Mouse (Mus musculus) heart, adult 2 months (tissue): ENCODE results near the gene Rps7. TPM values are rescaled to one million over a fixed set of nuclear protein-coding genes. Genes with fewer than 3 reads are reported as not detected.

ENCODE experiments used
- DNase-seq, 2 experiments: peaks; one replicate each; pipeline ENCODE4 v3.0.0; 2021
- H3K27ac ChIP-seq: fragments of 200-600 bp; 2 replicates; pipeline ENCODE4 v1.8.1; 2022
- H3K27me3 ChIP-seq: fragments of 200-500 bp; 2 replicates; pipeline ENCODE4 v1.6.1; 2012; ENCODE audit warnings: mild to moderate bottlenecking, low read length, inconsistent platforms, mixed read lengths; ENCODE audit not compliant: control insufficient read depth, insufficient read depth
- H3K36me3 ChIP-seq: fragments of 200-500 bp; 2 replicates; pipeline ENCODE4 v1.6.1; 2012; ENCODE audit warnings: low read length, inconsistent platforms; ENCODE audit not compliant: control insufficient read depth, insufficient read depth
- H3K4me1 ChIP-seq: fragments of 200-500 bp; 2 replicates; pipeline ENCODE4 v1.6.1; 2011; ENCODE audit warnings: low read length; ENCODE audit not compliant: control insufficient read depth, insufficient read depth
- H3K4me3 ChIP-seq: fragments of 200-600 bp; 2 replicates; pipeline ENCODE4 v1.8.1; 2022
- H3K79me2 ChIP-seq: fragments of 200-500 bp; replicated peaks from 2 replicates; pipeline ENCODE4 v1.6.1; 2012; ENCODE audit warnings: mild to moderate bottlenecking, inconsistent platforms, low read length, moderate library complexity, mixed read lengths; ENCODE audit not compliant: control insufficient read depth, insufficient read depth
- H3K9ac ChIP-seq: fragments of 200-500 bp; 2 replicates; pipeline ENCODE4 v1.6.1; 2012; ENCODE audit warnings: low read depth, mild to moderate bottlenecking, control low read depth, inconsistent platforms, low read length, mixed read lengths
- CTCF ChIP-seq: fragments of 200-600 bp; IDR thresholded peaks from 2 replicates; pipeline ENCODE4 v1.8.1; 2022; ENCODE audit warnings: antibody characterized with exemption, mild to moderate bottlenecking, moderate library complexity
- EP300 ChIP-seq: fragments of 200-500 bp; IDR thresholded peaks from 2 replicates; pipeline ENCODE4 v1.6.1; 2011; ENCODE audit warnings: low read depth, low read length, control low read depth; ENCODE audit not compliant: insufficient read depth
- POLR2A ChIP-seq: fragments of 200-500 bp; IDR thresholded peaks from 2 replicates; pipeline ENCODE4 v1.6.1; 2011; ENCODE audit warnings: mild to moderate bottlenecking, low read depth, low read length, control low read depth; ENCODE audit not compliant: insufficient read depth
- WGBS: fragments of 180-500 bp; shearing (Covaris S2); methylation state at CpG from one replicate; pipeline ENCODE4 v1.1.7; 2018; 5-methylcytosine and 5-hydroxymethylcytosine counted together
- intact Hi-C: fragments of 180-260 bp; cut with DNase I; formaldehyde crosslinking; loops from one replicate; pipeline ENCODE4 v1.15.1; 2025
- polyA plus RNA-seq: library from polyadenylated mRNA; depleted of rRNA; stranded (reverse); fragments of >200 nt; gene quantifications from 2 replicates; pipeline ENCODE4 v1.2.3, GENCODE M21; 2012
- total RNA-seq, 2 experiments: library from RNA; stranded (reverse); gene quantifications; 2 replicates each; pipeline ENCODE4 v1.2.3; 2021

The Rps7 gene
- total and polyA plus RNA-seq, 3 experiments: 176 to 303 (median 228) TPM

- Histone ChIP-seq H3K4me3 (no peak overlapping the region), H3K27me3 (no peaks in the 10 kb centered on the region), H3K4me1 (peaks cover 2% of the 10 kb centered on the region; the same call in 1 of the 2 replicates), H3K36me3 (no peaks in the 10 kb centered on the region), H3K9ac (no peak overlapping the region), H3K27ac (no peak overlapping the region), H3K79me2 (no peaks in the 10 kb centered on the region)
- no peak for DNase-seq
- intact Hi-C loops: no loop called here
- 14% methylated on average over 8 of the region's 8 CpGs for WGBS
- TF ChIP-seq EP300 (no peak), CTCF (no peak), POLR2A (no peak)
Measured at GRCm38 (mm10) chr12:28667287-28667686, 31.5 kb upstream of the Rps7 start.

DNA sequence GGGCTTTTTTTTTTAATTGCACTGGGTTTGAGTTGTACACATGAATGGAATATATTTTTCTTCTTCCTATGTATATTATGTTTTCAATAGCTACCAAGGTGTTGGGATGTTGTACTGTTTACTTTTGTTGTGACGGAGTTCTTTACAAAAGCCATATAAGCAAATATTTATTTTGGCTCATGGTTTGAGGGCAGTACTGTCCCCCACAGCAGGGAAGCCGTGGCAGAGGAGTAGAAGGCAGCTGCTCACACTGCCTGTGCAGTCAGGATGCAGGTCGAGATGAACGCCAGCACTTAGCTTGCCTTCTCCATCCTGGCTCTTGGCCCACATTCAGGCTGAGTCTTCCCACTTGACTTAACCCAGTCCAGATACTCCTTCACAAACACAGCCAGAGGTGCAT, 31.0 kb upstream of the Rps7 start:
- H3K27ac ChIP-seq: no peak overlapping the region
- H3K4me1 ChIP-seq: peaks cover 2% of the 10 kb centered on the region; the same call in 1 of the 2 replicates
- no peak for DNase-seq
- TF ChIP-seq POLR2A: no peak
- TF ChIP-seq EP300: no peak
- no peak for TF ChIP-seq CTCF
- H3K36me3 ChIP-seq: no peaks in the 10 kb centered on the region
- intact Hi-C loops: no loop called here
- no peak overlapping the region for H3K9ac ChIP-seq
- H3K79me2 ChIP-seq: no peaks in the 10 kb centered on the region
- 46% methylated on average over 4 of the region's 4 CpGs for WGBS
- H3K27me3 ChIP-seq: no peaks in the 10 kb centered on the region
- no peak overlapping the region for H3K4me3 ChIP-seq

GRCm38 (mm10) chr12:28662628-28663027, 26.9 kb upstream of the Rps7 start:
- Histone ChIP-seq H3K79me2 (no peaks in the 10 kb centered on the region), H3K36me3 (no peaks in the 10 kb centered on the region), H3K4me1 (no peaks in the 10 kb centered on the region), H3K9ac (no peak overlapping the region), H3K27me3 (no peaks in the 10 kb centered on the region), H3K4me3 (no peak overlapping the region), H3K27ac (no peak overlapping the region)
- 88% methylated on average over 4 of the region's 4 CpGs for WGBS
- DNase-seq: no peak
- intact Hi-C loops: no loop called here
- TF ChIP-seq EP300 (no peak), POLR2A (no peak), CTCF (no peak)

- WGBS: 2% methylated on average over 52 of the region's 52 CpGs
- Histone ChIP-seq H3K9ac (peak within 1 kb of the TSS; percentile 79), H3K27ac (peak within 1 kb of the TSS; percentile 42), H3K27me3 (no peaks in the 10 kb centered on the region), H3K79me2 (no peaks in the 10 kb centered on the region), H3K36me3 (no peaks in the 10 kb centered on the region), H3K4me1 (0 out of 2 replicates have a peak, but pooled peaks cover 2% of the 10 kb centered on the region), H3K4me3 (peak within 1 kb of the TSS; percentile 76)
- peak; percentile 92 to 95 for DNase-seq
- intact Hi-C loops: loop anchor here (1.0 kb wide), 1 partner anchor 13 kb away; no protein-coding TSS in a partner anchor
- peak; percentile 89 for TF ChIP-seq POLR2A
- TF ChIP-seq CTCF: no peak
- TF ChIP-seq EP300: peak; percentile 54; the same call in 1 of the 2 replicates
Measured at GRCm38 (mm10) chr12:28649141-28650110, 13.7 kb upstream of the Rps7 start, which contains the start of gene Rnaseh1. Gene Rnaseh1 (plus strand): TSS chr12:28649602.

GRCm38 (mm10) chr12:28638778-28639177, 3.0 kb upstream of the Rps7 start:
- DNase-seq: no peak
- Histone ChIP-seq H3K4me1 (peaks cover 3% of the 10 kb centered on the region), H3K9ac (no peak overlapping the region), H3K27me3 (no peaks in the 10 kb centered on the region), H3K4me3 (no peak overlapping the region), H3K79me2 (0 out of 2 replicates have a peak, but pooled peaks cover 1% of the 10 kb centered on the region), H3K27ac (no peak overlapping the region), H3K36me3 (peaks cover 8% of the 10 kb centered on the region)
- intact Hi-C loops: no loop called here
- WGBS: 47% methylated on average over 2 of the region's 2 CpGs
- TF ChIP-seq POLR2A (no peak), EP300 (no peak), CTCF (0 out of 2 replicates have a peak, but pooled peaks have one; percentile 20)

GRCm38 (mm10) chr12:28636543-28636942, 790 bp upstream of the Rps7 start:
- intact Hi-C loops: loop anchor here (1.0 kb wide), 1 partner anchor 13 kb away; the partner anchor contains the start of gene Rnaseh1
- DNase-seq: no peak
- H3K4me3 ChIP-seq: peak overlapping the region; percentile 88
- TF ChIP-seq EP300 (no peak), POLR2A (no peak), CTCF (no peak)
- H3K27me3 ChIP-seq: no peaks in the 10 kb centered on the region
- H3K27ac ChIP-seq: no peak overlapping the region
- WGBS: 76% methylated on average over 6 of the region's 6 CpGs
- H3K9ac ChIP-seq: no peak overlapping the region
- peaks cover 16% of the 10 kb centered on the region for H3K36me3 ChIP-seq
- H3K4me1 ChIP-seq: peaks cover 3% of the 10 kb centered on the region
- H3K79me2 ChIP-seq: 0 out of 2 replicates have a peak, but pooled peaks cover 1% of the 10 kb centered on the region
